Mouse (Mus musculus) adrenal gland, adult (tissue): Measurements from ENCODE around the gene Nim1k.
"Not testable (repeated sequence)": the region's sequence is repeated elsewhere in the genome, so short reads cannot be mapped to it uniquely, and the experiment has no call there.

Experiments
- DNase-seq, 2 experiments: peaks; one replicate each; pipeline ENCODE4 v3.0.0; 2022 to 2023; ENCODE audit warnings: low spot score in 1 of 2; ENCODE audit not compliant: inconsistent age in 2 of 2

Gene Nim1k

DNA sequence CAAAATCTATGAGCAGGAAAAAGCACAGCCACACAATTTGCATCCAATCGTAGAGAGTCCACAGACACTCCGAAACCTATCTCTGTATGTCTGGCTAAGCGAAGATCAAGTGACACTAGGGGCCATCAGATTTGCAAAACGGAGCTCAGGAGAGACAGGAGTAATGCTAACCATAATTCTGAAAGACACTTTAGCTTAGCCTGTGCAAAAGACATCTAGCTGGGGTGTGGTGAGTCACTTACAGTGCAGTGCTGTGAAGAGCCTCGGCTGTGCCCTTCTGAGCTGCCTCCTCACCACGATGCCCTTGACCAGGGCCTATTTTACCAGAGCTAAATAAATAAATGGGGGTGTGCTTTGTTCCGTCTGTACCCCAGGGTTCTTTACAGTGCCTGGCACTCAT, 26.3 kb downstream of the Nim1k start:
- DNase-seq = peak in 1 of 2 experiments; percentile 69

DNA sequence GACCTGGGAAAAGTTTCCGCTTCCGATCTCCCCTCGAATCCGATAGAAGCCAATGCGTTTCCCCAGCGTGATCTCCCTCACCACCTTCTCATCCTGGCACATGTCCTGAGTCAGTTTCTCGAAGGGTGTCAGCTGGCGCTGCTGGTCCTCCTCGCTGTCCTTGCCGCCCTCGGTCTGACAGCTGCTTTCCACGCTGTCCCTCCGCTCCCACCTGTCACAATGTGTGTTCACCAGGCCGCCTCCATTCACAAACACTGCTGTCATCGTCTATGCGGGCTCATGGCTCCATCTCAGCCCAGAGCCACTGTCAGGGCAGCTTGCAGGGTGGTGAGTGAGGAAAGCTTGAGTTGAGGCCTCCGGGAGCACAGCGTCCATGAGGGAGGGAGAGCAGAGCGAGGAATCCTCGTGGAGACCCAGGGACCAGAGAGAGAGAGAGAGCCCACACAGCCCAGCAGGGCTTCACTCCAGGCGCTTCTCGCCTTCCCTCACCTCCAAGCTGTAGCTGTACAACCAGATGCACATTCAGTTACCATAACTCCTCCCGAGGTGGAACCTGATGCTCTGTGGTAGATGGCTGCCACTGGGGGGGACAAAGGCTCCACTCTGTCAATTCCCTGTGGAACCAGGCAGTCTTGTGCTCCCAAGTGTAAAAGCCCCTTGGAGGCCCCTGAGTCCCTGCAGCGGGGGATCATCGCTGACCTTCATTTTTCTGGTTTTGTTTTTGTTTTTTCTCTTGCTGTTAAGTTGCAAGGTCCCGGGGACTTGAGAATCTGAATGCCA, 27.9 kb downstream of the Nim1k start:
- DNase-seq = no peak

DNA sequence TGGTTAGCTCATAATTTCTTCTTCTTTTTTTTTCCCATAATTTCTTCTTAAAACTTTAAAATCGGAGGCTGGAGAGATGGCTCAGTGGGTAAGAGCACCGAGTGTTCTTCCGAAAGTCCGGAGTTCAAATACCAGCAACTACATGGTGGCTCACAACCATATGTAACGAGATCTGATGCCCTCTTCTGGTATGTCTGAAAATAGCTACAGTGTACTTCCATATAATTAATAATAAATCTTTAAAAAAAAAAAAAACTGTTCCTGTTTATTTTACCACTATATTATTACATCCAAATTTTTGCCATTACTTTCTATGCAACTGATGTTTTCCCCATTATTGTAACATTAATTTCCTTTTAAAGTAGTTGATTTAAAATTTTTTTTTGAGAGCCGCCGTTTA, 31.1 kb downstream of the Nim1k start:
- no peak for DNase-seq

DNA sequence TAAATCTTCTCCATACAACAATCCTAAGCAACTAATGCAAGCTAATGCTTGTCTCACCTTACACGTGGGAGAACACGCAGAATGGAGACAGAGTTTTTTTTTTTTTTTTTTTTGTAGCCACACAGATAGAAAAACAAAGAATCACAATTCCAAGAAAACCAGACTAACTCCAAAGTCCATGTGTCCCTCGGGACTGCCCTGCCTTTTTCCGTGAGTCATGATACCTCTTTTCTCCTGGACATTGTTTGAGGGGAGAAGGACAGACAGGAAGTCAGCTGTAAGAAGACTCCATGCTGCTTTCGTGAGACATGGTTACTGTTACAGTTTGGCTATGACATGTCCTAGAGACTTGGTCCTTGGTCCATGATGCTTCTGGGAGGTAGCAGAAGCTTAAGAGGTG, 32.3 kb downstream of the Nim1k start:
- no peak for DNase-seq

DNA sequence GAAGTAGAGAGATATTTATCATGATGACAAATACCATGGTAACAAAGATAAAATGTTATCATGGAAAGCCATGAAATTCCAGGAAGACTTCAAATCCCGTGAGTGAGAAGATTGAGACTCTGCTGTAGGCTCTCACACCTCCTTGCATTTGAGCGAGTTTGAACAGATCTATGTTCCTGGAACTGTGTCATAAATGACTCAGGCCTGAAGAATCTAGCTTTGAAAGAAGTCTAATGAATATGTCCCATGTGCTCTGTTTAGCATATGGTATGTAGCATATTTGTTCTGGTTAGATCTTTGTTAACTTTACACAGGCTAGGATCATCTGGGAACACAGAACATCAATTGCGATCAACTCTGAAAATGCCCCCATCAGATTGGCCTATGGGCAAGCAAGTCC, 33.2 kb downstream of the Nim1k start:
- peak in 1 of 2 experiments; percentile 55 for DNase-seq

DNA sequence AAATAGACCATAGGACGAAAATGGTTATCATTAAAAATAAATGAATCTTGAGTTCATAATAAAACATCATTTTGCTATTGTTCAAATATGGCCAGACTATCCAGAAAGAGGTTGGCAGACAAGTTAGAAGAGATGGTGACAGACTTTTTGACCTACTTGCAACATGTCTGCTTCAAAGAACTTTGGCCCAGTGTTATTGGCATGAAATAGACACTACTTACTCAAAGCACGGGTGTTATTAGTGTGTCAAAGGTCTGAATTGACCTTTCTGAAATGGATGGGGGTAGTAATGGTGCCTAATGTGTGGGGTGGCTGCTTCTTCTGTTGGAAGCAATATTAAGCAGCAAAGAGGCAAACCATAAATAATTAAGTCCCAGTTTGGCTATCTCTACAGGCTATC, 39.6 kb downstream of the Nim1k start:
- DNase-seq = no peak

DNA sequence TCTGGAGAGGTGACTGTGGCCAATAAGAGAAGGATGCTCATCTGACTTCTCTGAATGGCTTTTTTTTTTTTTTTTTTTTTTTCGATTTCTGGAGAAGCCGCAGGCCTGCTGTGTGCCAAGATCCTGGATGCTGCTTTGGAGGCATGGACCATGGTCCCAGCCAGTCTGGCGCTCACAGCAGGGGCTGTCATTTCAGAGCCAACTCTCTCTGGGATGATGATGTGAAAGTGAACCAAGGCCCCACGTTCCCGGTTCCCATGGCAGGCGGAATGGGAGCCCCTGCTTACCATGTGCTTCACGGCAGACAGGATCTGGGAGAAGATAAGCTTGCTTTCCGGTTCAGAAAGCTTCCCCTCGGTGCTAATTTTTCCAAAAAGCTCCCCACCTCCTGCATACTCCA, 41.9 kb downstream of the Nim1k start:
- no peak for DNase-seq

DNA sequence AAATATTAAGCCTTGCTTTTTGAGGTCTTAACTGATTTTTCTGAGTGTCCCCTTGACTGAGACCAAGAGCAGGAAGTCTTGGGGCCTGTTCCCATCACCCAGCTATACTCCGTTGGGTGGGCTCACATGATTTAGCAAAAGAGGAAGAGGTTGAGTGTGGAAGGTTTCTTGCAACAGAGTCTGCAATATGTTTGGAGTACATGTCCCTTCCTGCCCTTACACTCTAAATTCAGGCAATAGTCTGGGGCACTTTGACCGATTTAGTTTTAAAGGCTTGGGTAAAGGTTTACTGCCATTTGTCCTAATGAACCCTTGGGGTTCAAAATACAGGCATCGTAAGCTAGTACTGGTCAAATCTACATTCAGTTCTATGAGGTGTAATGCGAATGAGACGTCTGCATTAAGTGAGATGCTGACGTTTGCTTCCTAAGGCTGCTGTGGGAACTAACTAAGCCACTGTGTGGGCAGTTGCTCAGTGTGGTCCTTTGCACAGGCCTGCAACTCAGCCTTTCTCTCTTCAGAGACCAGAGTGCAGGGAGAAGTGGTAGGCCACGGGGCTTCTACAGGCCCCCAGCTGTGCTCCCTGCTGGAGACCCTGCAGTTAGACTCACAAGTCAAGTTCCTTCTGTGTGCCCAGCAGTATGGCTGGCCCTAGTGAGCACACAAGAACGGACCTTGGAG, 42.4 kb downstream of the Nim1k start:
- DNase-seq = no peak

DNA sequence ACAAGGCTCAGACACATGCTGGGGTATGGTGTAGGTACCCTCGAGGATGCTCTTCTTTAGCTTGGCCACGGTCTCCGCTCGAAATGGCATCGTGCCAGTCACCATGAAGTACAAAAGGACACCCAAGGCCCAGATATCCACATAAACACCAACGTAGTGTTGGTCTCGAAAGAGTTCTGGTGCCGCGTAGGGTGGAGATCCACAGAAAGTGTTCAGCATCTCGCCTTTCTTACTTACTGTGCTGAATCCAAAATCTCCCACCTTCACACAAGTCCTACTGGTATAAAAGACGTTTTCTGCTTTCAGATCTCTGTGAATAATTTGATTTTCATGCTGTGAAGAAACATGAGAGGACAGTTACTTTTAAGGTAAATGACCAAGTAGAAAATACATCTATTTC, 43.2 kb downstream of the Nim1k start:
- DNase-seq = no peak

DNA sequence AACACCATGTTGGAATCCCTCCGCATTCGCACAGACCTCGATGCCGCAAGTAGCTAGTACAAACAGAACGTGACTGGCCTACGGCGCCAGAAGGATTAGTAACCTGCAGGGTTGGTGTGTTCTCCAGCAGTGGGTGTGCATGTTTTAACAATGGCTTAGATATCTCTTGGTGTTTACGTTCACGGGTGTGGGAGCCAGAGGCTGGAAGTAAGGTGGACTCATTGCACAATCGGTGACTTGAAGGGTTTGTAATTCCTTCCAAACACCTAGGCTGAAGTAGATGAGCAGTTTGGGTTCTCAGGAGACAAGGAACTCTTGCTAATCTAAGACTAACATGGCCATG, 45.4 kb downstream of the Nim1k start:
- DNase-seq = no peak

DNA sequence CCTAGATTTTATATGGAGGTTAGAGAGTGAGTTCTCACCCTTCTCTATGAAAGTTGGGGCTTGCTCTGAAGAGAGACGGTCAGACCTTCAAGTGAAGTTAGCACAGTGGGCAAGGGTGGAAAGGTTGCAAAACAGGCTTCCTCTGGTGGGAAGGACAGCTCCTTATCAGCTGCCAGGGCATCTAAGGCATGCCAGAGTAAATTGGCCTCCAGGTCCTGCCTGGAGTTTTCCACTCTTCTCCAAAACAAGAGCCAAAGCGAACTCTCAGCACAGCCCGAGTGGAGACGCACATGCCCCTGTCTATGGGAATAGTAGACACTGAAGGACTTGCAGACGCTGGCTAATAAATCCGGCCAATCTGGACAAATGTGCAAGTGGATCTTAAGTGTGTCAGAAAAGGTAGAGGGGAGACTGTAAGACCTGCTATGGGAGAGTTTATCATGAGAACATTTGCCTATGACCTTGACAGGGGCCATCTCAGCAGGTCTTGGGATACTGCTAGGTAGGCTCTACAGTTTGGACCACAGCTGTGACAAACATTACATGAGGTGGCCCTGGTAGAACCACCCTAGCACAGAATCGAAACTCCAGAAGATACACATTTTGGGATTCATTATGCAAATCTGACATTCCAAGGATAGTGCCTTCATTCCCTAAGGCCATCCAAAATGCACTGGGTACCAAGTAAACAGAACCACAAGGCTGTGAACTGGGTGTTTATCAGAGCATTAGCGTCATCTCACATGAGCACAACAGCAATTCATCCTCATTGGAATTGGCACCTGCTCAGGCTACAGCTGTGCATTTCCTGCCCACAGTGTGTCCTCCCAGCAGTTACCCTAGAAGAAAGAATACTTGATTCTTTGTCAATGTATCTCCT, 46.1 kb downstream of the Nim1k start:
- peak in 1 of 2 experiments; percentile 80 for DNase-seq

DNA sequence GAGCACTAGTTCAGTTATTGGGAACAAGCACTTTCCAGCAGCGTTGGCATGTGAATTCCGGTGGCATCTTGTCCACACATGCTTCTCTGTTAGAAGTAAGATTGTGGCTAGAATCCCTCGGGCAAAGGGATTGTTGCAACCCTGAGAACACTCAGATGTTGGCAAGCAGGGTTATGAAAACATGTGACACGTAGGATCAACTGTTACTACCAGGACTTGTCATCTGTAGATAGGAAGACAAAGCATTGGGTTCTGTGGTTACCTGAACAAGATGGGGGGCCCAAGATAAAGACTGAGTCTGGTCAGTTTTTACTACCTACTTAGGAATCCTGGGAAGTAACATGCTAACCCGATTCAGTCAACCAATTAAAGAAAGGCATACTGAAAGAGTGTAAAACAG, 46.7 kb downstream of the Nim1k start:
- DNase-seq = peak in 1 of 2 experiments; percentile 69

DNA sequence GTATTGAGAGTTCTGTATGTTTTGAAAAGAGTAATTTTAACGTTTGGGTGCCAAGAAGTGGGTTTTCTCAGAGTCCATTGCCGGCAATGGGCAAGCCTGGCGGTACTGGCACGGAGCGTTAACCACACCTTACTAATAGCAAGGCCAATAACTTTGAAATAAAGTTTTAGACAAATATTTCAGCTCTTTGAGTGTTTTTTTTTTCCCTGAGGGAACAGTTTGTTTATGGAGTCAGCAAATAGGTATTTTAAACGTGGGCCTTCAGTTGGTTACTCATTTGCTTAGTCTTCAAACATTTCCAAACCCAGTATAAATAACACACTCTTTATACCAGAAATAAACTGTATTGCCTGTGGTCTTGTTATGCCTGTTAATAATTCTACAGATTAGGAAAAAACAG, 47.8 kb downstream of the Nim1k start:
- no peak for DNase-seq

DNA sequence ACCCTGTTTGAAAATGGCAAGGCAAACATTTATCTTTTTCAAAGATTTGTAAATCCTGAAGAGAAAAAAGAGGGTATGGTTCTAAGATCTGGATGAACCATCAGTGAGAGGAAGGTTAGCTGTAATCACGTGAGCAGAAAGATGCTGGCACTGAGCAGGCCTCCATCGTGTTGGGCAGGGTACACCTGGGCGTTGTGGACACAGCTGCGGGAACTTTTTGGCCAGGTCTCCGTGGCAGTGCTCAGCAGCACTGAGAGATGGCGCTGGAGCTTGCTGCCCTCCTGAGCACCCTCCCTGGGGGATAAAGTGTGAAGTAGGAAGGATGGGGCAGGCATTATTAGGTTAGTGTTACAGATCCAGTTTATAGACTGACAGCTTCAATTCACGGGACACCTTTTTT, 48.7 kb downstream of the Nim1k start:
- no peak for DNase-seq

DNA sequence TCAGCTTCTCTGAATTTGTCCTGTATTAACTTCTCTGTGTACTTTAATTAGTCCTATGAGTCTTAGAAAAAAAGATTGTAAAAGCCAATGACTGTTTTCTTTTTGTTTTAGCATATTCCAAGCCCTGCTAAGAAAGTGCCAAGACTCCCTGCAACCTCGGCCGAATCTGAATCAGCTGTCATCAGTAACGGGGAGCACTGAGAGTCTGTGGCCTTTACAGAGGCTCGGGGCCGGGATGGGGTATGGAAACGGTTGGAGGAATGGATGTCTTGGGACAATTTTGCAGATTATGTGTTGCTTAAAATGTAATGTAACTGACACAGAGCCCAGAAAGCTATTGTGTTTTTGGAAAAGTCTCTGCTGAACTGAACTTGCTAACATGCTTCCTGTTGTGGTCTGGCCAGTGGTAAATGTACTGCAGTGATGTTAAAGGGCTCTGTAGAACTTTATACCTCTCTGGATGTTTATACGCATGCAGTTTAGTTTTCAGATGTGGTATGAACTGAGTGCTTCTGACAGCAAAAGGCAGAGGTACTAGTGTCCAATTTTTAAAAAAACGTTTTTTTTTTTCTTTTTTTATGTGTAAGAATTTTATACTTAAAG, 49.3 kb downstream of the Nim1k start:
- peak in 1 of 2 experiments; percentile 74 for DNase-seq

DNA sequence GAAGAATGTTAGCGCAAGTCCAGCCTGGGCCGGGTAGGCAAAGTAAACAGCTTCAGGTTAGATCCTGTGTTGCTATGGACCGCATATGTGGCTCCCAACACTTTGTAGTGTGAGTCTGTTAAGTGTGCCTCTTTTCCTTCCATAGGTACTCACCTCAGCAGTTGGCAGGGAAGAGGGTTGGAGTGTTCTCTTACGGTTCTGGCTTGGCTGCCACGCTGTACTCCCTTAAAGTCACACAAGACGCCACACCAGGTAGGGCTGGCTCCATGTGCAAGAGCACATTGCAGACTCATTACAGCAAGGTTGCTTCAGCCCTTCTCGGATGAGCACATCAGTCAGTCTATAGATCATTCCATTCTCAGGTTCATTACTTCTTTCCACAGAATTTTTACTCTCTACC, 51.4 kb downstream of the Nim1k start:
- no peak for DNase-seq

DNA sequence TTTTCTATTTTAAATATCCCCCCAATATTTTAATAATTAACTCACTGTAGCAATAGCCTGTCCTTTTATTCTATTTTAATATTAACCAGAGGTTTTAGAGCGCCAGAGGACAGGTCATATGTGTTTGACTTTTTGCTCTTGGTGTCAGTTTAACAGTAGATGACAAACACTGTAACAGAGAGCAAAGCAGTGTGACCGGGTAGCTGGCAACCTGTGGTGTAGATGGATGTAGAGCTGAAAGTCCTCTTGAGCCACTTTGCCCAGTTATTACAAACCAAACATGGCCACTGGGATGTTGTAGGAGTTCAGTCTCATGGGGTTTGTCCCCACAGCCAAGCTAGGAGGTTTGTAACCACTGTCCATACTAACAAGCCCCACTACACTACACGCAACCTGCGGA, 57.2 kb downstream of the Nim1k start:
- DNase-seq = peak in 1 of 2 experiments; percentile 56

DNA sequence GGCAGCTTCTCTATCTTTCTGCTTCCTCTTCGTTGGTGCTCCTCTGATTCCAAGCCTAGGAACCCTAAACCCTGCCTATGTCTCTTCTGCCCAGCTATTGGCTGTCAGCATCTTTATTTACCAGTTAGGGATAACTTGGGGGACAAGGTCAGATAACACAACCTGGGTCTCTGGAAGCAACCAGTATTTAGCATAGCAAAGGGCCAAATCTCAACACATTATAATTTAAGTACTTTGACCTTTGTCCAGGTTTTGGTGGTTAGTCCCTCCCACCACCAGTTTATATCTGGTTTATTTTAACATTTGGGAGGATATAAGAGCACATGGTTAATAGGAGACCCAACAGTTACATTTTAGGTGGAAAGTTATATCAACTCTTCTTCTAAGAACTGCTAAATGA, 59.2 kb downstream of the Nim1k start:
- DNase-seq = no peak

DNA sequence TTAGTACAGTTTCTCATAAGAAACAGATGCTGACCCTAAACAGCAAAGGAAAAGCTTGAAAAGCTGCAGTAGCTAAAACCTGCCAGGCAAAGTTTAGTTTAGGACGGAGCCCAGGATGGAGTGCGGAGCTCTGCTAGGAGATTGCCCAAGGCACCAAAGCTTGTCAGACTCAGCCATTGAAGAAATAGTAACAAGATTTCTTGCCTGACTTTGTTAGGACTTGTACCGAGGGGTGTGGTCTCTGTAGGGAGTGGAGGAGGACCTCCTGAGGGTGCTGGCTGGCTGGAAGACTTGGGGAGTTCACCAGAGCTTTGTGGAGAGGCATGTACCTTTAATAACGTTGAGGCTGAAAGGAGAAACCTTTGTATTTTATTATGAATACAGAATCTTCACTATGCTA, 60.0 kb downstream of the Nim1k start:
- no peak for DNase-seq

DNA sequence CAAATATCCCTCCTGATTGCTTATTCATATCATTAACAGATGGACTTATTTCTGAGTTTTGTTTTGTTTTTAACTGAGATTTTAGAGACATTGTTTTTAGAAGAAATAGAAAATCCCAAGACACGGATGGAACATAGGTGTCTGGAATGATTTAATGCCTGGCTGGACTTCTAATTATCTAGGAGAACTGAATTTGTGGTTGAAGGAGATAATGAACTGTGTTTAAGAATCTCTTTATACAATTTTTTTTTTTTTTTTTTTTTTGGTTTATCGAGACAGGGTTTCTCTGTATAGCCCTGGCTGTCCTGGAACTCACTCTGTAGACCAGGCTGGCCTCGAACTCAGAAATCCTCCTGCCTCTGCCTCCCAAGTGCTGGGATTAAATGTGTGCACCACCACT, 63.7 kb downstream of the Nim1k start:
- not testable (repeated sequence) for DNase-seq

DNA sequence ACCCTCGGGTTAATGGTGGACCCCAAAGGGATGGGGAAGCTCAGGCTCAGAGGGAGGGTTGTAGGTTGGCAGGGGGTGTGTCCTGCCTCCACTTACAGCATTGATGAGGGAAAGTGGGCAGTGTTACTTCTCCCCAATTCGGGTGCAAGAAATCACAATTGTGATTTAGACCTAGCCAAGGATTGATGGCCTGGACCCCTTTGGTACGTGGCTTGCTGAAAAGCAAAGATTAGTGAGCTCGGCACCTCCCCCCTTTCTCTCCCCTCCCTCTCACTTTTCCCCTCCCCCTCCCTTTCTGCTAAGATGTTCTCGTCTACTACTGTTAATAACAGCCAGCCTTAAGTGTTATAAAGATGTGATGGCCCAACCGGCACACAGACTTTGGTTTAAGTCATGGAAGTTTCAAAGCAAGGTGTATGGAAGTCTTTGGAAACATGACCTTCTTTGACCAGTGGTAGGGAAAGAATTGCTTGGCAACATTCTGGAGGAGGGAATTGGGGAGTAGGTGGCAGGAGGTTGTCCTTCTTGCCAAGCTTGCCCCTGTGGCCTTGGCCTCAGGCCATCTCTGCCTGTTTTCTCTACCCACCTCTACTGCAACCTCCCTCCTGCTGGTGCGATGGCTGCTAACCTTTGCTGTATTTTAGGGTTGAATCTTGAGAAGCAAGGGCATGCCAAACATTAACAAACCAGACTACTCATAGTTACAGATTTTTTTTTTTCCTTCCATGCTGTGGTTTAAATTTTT, 64.6 kb downstream of the Nim1k start:
- peak; percentile 62 to 81 for DNase-seq
